Mouse (Mus musculus): ENCODE results near the gene Slc34a1. TPM values are rescaled to one million over a fixed set of nuclear protein-coding genes. Genes with fewer than 3 reads are reported as not detected.

Gene Slc34a1
- polyA plus RNA-seq, 1 experiment = 9,073 TPM

DNA sequence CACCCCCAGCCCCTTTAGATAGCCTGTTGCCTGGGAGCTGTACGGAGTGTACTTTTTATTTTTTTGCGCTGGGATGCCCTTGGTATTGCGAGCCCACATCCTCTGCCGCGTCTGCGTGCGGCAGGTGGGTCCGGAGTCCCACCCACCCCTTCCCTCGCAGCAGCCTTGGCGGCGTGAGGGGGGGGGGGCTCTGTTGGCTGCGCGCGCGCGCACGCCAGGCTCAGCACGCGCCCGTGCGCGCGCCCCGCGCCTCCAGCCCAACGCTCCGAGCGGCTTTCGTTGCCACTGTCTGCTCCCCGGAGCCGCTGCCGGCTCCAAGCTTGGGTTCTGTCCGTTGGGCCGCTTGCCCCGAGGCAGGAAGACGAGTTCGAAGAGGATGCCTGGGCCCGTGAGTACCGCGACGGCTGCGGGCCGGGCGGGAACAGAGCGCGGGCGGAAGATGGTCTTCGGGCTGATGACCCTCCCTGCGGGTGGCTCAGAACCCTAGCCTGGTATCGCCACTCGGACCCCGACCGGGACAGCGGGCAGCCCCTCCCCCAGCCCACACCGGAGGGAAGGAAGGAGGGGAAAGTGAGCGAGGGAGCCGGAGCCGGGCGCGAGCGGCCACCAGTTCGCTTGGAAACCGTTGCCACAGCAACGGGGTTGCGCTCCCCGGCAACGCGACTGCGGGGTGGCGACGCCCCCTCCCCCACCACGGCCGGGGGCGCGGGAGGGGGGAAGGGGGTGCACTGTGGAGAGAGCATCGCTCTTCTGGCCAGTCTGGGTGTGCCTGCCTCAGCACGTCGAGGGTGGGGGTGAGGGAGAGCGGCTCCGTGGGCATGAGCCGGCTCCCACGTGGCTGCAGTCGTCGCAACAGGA is 66.3 kb downstream of the Slc34a1 start, which contains the start of gene Prr7:
Gene Prr7, plus strand, starts transcription at position 241 of the 858 bp plus-strand sequence.
- Histone ChIP-seq H3K36me3 (ENCODE audit: control insufficient read depth, insufficient read depth, low read length) (no peaks in the 10 kb centered on the region), H3K4me3 (ENCODE audit: insufficient read depth, low read depth, low read length) (peak within 1 kb of the TSS; percentile 42; the same call in 1 of the 2 replicates), H3K27me3 (replicated peaks; ENCODE audit: control insufficient read depth, insufficient read depth, low read length) (no peaks in the 10 kb centered on the region), H3K4me1 (ENCODE audit: control insufficient read depth, insufficient read depth, low read length) (no peaks in the 10 kb centered on the region), H3K27ac (ENCODE audit: insufficient read depth, low read depth, low read length) (no peak within 1 kb of the TSS)
- no peak for DNase-seq
- no peak for TF ChIP-seq POLR2A (IDR thresholded peaks at IDR 0.05; ENCODE audit: low read depth, low read length)
- TF ChIP-seq CTCF (conservative IDR thresholded peaks at IDR 0.05; ENCODE audit: insufficient read depth, insufficient read length, low read depth, low read length) = no peak
- 1% methylated on average over 81 of the region's 84 CpGs for WGBS

DNA sequence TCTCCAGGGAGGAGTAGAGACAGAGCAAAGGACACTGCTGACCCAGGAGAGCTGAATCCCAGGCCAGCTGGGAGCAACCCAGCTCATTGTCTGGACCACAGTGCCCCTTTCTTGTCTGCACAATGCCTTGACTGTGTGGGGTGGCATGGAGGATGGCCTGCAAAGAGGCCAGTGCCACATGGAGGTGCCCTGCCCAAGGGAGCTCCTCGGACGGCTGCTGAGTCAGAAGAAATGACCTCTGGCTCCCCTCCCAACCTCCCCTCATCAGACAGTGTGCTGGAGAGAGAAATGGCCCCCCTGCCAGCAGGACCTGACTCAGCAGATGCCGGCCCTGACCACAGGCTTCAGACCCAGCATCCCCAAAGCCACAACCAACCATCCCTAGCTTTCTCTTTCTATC is 67.2 kb downstream of the Slc34a1 start:
- H3K4me1 ChIP-seq (ENCODE audit: control insufficient read depth, insufficient read depth, low read length) = no peaks in the 10 kb centered on the region
- DNase-seq = no peak
- H3K27me3 ChIP-seq (replicated peaks; ENCODE audit: control insufficient read depth, insufficient read depth, low read length) = no peaks in the 10 kb centered on the region
- H3K27ac ChIP-seq (ENCODE audit: insufficient read depth, low read depth, low read length) = no peak overlapping the region
- 29% methylated on average over 3 of the region's 3 CpGs for WGBS
- no peaks in the 10 kb centered on the region for H3K36me3 ChIP-seq (ENCODE audit: control insufficient read depth, insufficient read depth, low read length)
- TF ChIP-seq CTCF (conservative IDR thresholded peaks at IDR 0.05; ENCODE audit: insufficient read depth, insufficient read length, low read depth, low read length) (no peak), POLR2A (IDR thresholded peaks at IDR 0.05; ENCODE audit: low read depth, low read length) (no peak)
- H3K4me3 ChIP-seq (ENCODE audit: insufficient read depth, low read depth, low read length) = no peak overlapping the region

Other genes starting within 250 kb of the Slc34a1 start
- 35.3 and 43.5 TPM in 2 replicates for gene Fgfr4, start 245.5 kb upstream of the Slc34a1 start, polyA plus RNA-seq (2012; rRNA removed)
- gene Nsd1, start 188.4 kb upstream of the Slc34a1 start, polyA plus RNA-seq (2012; rRNA removed) = 17.6 and 19.6 TPM in 2 replicates
- 542 and 589 TPM in 2 replicates for gene Prelid1, start 77.7 kb upstream of the Slc34a1 start, polyA plus RNA-seq (2012; rRNA removed)
- 81.8 and 89.8 TPM in 2 replicates for gene Rab24, start 76.2 kb upstream of the Slc34a1 start, polyA plus RNA-seq (2012; rRNA removed)
- gene Mxd3, start 68.4 kb upstream of the Slc34a1 start, polyA plus RNA-seq (2012; rRNA removed) = 1.2 and 1.3 TPM in 2 replicates
- 114 and 126 TPM in 2 replicates for gene Lman2, start 35.4 kb upstream of the Slc34a1 start, polyA plus RNA-seq (2012; rRNA removed)
- gene Rgs14, start 28.5 kb upstream of the Slc34a1 start, polyA plus RNA-seq (2012; rRNA removed) = 3.3 and 4.2 TPM in 2 replicates
- gene Pfn3, start 17.0 kb downstream of the Slc34a1 start, polyA plus RNA-seq (2012; rRNA removed) = not detected in 2 replicates
- gene F12, start 28.6 kb downstream of the Slc34a1 start, polyA plus RNA-seq (2012; rRNA removed) = 0.03 and 0.07 TPM in 2 replicates
- gene Grk6, start 46.9 kb downstream of the Slc34a1 start, polyA plus RNA-seq (2012; rRNA removed) = 23.4 and 27.4 TPM in 2 replicates
- gene Prr7, start 66.1 kb downstream of the Slc34a1 start, polyA plus RNA-seq (2012; rRNA removed) = 0.64 and 0.81 TPM in 2 replicates
- 16.9 and 21.0 TPM in 2 replicates for gene Dbn1, start 89.9 kb downstream of the Slc34a1 start, polyA plus RNA-seq (2012; rRNA removed)
- gene Pdlim7, start 115.5 kb downstream of the Slc34a1 start, polyA plus RNA-seq (2012; rRNA removed) = 22.8 and 23.5 TPM in 2 replicates
- gene Dok3, start 131.1 kb downstream of the Slc34a1 start, polyA plus RNA-seq (2012; rRNA removed) = 4.7 and 7.7 TPM in 2 replicates
- gene Ddx41, start 138.5 kb downstream of the Slc34a1 start, polyA plus RNA-seq (2012; rRNA removed) = 68.5 and 71.2 TPM in 2 replicates
- gene Fam193b, start 172.9 kb downstream of the Slc34a1 start, polyA plus RNA-seq (2012; rRNA removed) = 85.6 and 102 TPM in 2 replicates
- 74.0 and 92.5 TPM in 2 replicates for gene Tmed9, start 175.5 kb downstream of the Slc34a1 start, polyA plus RNA-seq (2012; rRNA removed)
- gene B4galt7, start 201.7 kb downstream of the Slc34a1 start, polyA plus RNA-seq (2012; rRNA removed) = 15.0 and 15.7 TPM in 2 replicates
- gene Caml, start 224.8 kb downstream of the Slc34a1 start, polyA plus RNA-seq (2012; rRNA removed) = 21.4 and 26.6 TPM in 2 replicates
- gene Ddx46, start 236.8 kb downstream of the Slc34a1 start, polyA plus RNA-seq (2012; rRNA removed) = 12.3 and 13.0 TPM in 2 replicates

All from kidney, adult 2 months (tissue).